In genomic region chr4:147938148-147939096, GRCm38 (mm10) we compare ENCODE assay signal across 9 mouse cellular contexts. TPM values are rescaled to one million over a fixed set of nuclear protein-coding genes. Genes with fewer than 3 reads are reported as not detected.
DNase-seq lines count a peak whose midpoint lies in the region; ATAC-seq lines count a peak whose summit lies in the region.
"Had no signal": no experiment of that assay in that cellular context is flagged by ENCODE, and none has a peak within 500 bp of the region (broad histone marks: within the 10 kb centered on the region; RNA-seq: fewer than 3 reads in every experiment).

No protein-coding gene starts in this region.

- 42% methylated on average over 14 of the region's 14 CpGs for WGBS in kidney, embryonic 14.5 days

- no peak for ATAC-seq in kidney, embryonic 14.5 days (ENCODE audit: low FRiP score, low TSS enrichment)

- H3K36me3 ChIP-seq in kidney, embryonic 14.5 days (ENCODE audit: control insufficient read depth, insufficient read depth, low read length): no peaks in the 10 kb centered on the region

- H3K4me2 ChIP-seq in kidney, embryonic 14.5 days (replicated peaks; ENCODE audit: low read depth, low read length): no peak overlapping the region

- H3K27ac ChIP-seq in kidney, embryonic 14.5 days (ENCODE audit: low read depth, low read length): no peak overlapping the region

- no peak overlapping the region for H3K4me3 ChIP-seq in kidney, embryonic 14.5 days (ENCODE audit: low read length)

- H3K9me3 ChIP-seq in kidney, embryonic 14.5 days (ENCODE audit: control insufficient read depth, low read length): no peaks in the 10 kb centered on the region

- H3K4me1 ChIP-seq in kidney, embryonic 14.5 days (ENCODE audit: control insufficient read depth, insufficient read depth, low read length): peaks cover 33% of the 10 kb centered on the region

- peak; percentile 73 for DNase-seq in kidney, adult 11 months
- peak; percentile 10 for DNase-seq in fat pad, adult 2 months (ENCODE audit: extremely low read depth, low read depth, low spot score)
- DNase-seq in kidney, adult 18-20 months: peak; percentile 44
- DNase-seq in lung, postnatal 36 days: peak; percentile 53
- no peak for DNase-seq in layer of hippocampus, postnatal 14 days (ENCODE audit: low spot score in 2 of 2)
- DNase-seq in cerebellum, postnatal 4 days (ENCODE audit: low spot score in 2 of 2): no peak
- no peak for DNase-seq in frontal cortex, postnatal 25 days (ENCODE audit: low spot score in 2 of 2)

- H3K27me3 ChIP-seq in kidney, embryonic 14.5 days (ENCODE audit: control insufficient read depth, insufficient read depth, low read length): no peaks in the 10 kb centered on the region

- no peak overlapping the region for H3K9ac ChIP-seq in kidney, embryonic 14.5 days (ENCODE audit: low read depth, low read length)

RNA-seq across cellular contexts. Expression of gene Plod1, which starts 1.9 kb away (rescaled TPM):
- 28.5 and 40.7 TPM in 2 replicates for polyA plus RNA-seq in kidney, embryonic 14.5 days (2014; fragmentation: Nextera tagmentation; extraction: Ambion mirVana)
- total RNA-seq in layer of hippocampus, postnatal 14 days (2021): 10 to 100 TPM; 26.7 to 28.4 TPM

RNA-seq across cellular contexts. Expression of gene 2510039O18Rik, which starts 2.3 kb away (rescaled TPM):
- polyA plus RNA-seq in kidney, embryonic 14.5 days (2014; fragmentation: Nextera tagmentation; extraction: Ambion mirVana): 19.0 and 22.1 TPM in 2 replicates
- total RNA-seq in layer of hippocampus, postnatal 14 days (2021): 10 to 100 TPM; 27.7 to 28.8 TPM

RNA-seq across cellular contexts. Expression of gene Mfn2, which starts 33.9 kb away (rescaled TPM):
- 12.1 and 31.0 TPM in 2 replicates for polyA plus RNA-seq in kidney, embryonic 14.5 days (2014; fragmentation: Nextera tagmentation; extraction: Ambion mirVana)
- total RNA-seq in layer of hippocampus, postnatal 14 days (2021): 100 to 1,000 TPM; 188 to 200 TPM

RNA-seq across cellular contexts. Expression of gene Nppb, which starts 47.2 kb away (rescaled TPM):
- polyA plus RNA-seq in kidney, embryonic 14.5 days (2014; fragmentation: Nextera tagmentation; extraction: Ambion mirVana): not detected in 2 replicates
- not detected for total RNA-seq in layer of hippocampus, postnatal 14 days (2021)
- total RNA-seq: gastrocnemius, postnatal 4 days had no signal

Comparison
In these comparisons a context has a peak if more than half of its experiments do, and no peak if none do; other contexts are left out.
1. DNase-seq: peak in kidney, adult 11 months (single experiment), fat pad, adult 2 months (single experiment), kidney, adult 18-20 months (single experiment) and lung, postnatal 36 days (single experiment); none in layer of hippocampus, postnatal 14 days (0 of 2), cerebellum, postnatal 4 days (0 of 2) and frontal cortex, postnatal 25 days (0 of 2).